Mouse (Mus musculus): Measurements from ENCODE around the gene Prss22. TPM values are rescaled to one million over a fixed set of nuclear protein-coding genes. Genes with fewer than 3 reads are reported as not detected.

Prss22 gene
- polyA plus RNA-seq, 1 experiment from 2014 or later: 0.28 TPM

- ATAC-seq (no peak), DNase-seq (ENCODE audit: low read depth, low spot score) (no peak)
- TF ChIP-seq CTCF (IDR thresholded peaks at IDR 0.05): no peak
- in situ Hi-C loops (cut with MboI; ENCODE audit: low pct_unique_long_range_greater_than_20kb): no loop called here
- ChIA-PET POLR2A (no interaction called here), CTCF (no interaction called here)
- no peaks in the 10 kb centered on the region for H3K27me3 ChIP-seq
These were observed 6.3 kb upstream of the Prss22 start for GRCm38 (mm10) chr17:24004071-24004665.

GRCm38 (mm10) chr17:24000404-24000803 lies 2.5 kb upstream of the Prss22 start:
- POLR2A ChIA-PET: no interaction called here
- in situ Hi-C loops (cut with MboI; ENCODE audit: low pct_unique_long_range_greater_than_20kb): no loop called here
- peak; percentile 49 for ATAC-seq

GRCm38 (mm10) chr17:23998383-23998782 lies 483 bp upstream of the Prss22 start:
- ChIA-PET CTCF (no interaction called here), POLR2A (no interaction called here)
- ATAC-seq (peak; percentile 38), DNase-seq (ENCODE audit: low read depth, low spot score) (no peak)
- TF ChIP-seq CTCF (IDR thresholded peaks at IDR 0.05): no peak
- in situ Hi-C loops (cut with MboI; ENCODE audit: low pct_unique_long_range_greater_than_20kb): no loop called here
- H3K27me3 ChIP-seq: no peaks in the 10 kb centered on the region

More at GRCm38 (mm10) chr17:24000404-24000803, 2.5 kb upstream of the Prss22 start:
- TF ChIP-seq CTCF (IDR thresholded peaks at IDR 0.05): no peak
- no peak for DNase-seq (ENCODE audit: low read depth, low spot score)
- H3K27me3 ChIP-seq: no peaks in the 10 kb centered on the region
- CTCF ChIA-PET: interaction anchor here (1.0 kb wide), 1 partner anchor 31 kb away, joined by 4 read pairs; no protein-coding TSS in a partner anchor

GRCm38 (mm10) chr17:23995421-23995820 lies 2.5 kb downstream of the Prss22 start:
- ChIA-PET CTCF (interaction anchor here (1.5 kb wide), 1 partner anchor 9 kb away, joined by 3 read pairs; no protein-coding TSS in a partner anchor), POLR2A (no interaction called here)
- in situ Hi-C loops (cut with MboI; ENCODE audit: low pct_unique_long_range_greater_than_20kb): no loop called here
- H3K27me3 ChIP-seq: no peaks in the 10 kb centered on the region
- DNase-seq (ENCODE audit: low read depth, low spot score) (no peak), ATAC-seq (no peak)
- no peak for TF ChIP-seq CTCF (IDR thresholded peaks at IDR 0.05)

- DNase-seq (ENCODE audit: low read depth, low spot score) (no peak), ATAC-seq (no peak)
- in situ Hi-C loops (cut with MboI; ENCODE audit: low pct_unique_long_range_greater_than_20kb): no loop called here
- no peaks in the 10 kb centered on the region for H3K27me3 ChIP-seq
- no peak for TF ChIP-seq CTCF (IDR thresholded peaks at IDR 0.05)
- POLR2A ChIA-PET: no interaction called here
- CTCF ChIA-PET: interaction anchor here (1.1 kb wide), 1 partner anchor 25 kb away, joined by 3 read pairs; no protein-coding TSS in a partner anchor
These were observed 3.2 kb downstream of the Prss22 start for GRCm38 (mm10) chr17:23994667-23995066.

GRCm38 (mm10) chr17:23993559-23994428 lies 4.1 kb downstream of the Prss22 start:
- POLR2A ChIA-PET: no interaction called here
- ATAC-seq: no peak
- no peak for DNase-seq (ENCODE audit: low read depth, low spot score)
- CTCF ChIA-PET: interaction anchor here (0.7 to 1.1 kb wide), 2 partner anchors 24 to 33 kb away, joined by 3 read pairs; no protein-coding TSS in a partner anchor
- TF ChIP-seq CTCF (IDR thresholded peaks at IDR 0.05): no peak
- in situ Hi-C loops (cut with MboI; ENCODE audit: low pct_unique_long_range_greater_than_20kb): no loop called here
- H3K27me3 ChIP-seq: no peaks in the 10 kb centered on the region

- ChIA-PET CTCF (interaction anchor here (0.7 kb wide), 1 partner anchor 13 kb away, joined by 3 read pairs; no protein-coding TSS in a partner anchor), POLR2A (no interaction called here)
- no peak for ATAC-seq
- DNase-seq (ENCODE audit: low read depth, low spot score): no peak
- in situ Hi-C loops (cut with MboI; ENCODE audit: low pct_unique_long_range_greater_than_20kb): no loop called here
- TF ChIP-seq CTCF (IDR thresholded peaks at IDR 0.05): no peak
- no peaks in the 10 kb centered on the region for H3K27me3 ChIP-seq
These were observed 4.9 kb downstream of the Prss22 start for GRCm38 (mm10) chr17:23992789-23993553.

- CTCF ChIA-PET: no interaction called here
- in situ Hi-C loops (cut with MboI; ENCODE audit: low pct_unique_long_range_greater_than_20kb): no loop called here
- ATAC-seq (no peak), DNase-seq (ENCODE audit: low read depth, low spot score) (no peak)
- H3K27me3 ChIP-seq: no peaks in the 10 kb centered on the region
- no peak for TF ChIP-seq CTCF (IDR thresholded peaks at IDR 0.05)
- POLR2A ChIA-PET: no interaction called here
These were observed 8.1 kb downstream of the Prss22 start for GRCm38 (mm10) chr17:23989802-23990201.

GRCm38 (mm10) chr17:23984989-23985388 lies 12.9 kb downstream of the Prss22 start:
- DNase-seq (ENCODE audit: low read depth, low spot score): no peak
- peak; percentile 49 for ATAC-seq
- TF ChIP-seq CTCF (IDR thresholded peaks at IDR 0.05): no peak
- ChIA-PET POLR2A (no interaction called here), CTCF (interaction anchor here (1.2 kb wide), 1 partner anchor 25 kb away, joined by 3 read pairs; no protein-coding TSS in a partner anchor)
- H3K27me3 ChIP-seq: no peaks in the 10 kb centered on the region
- in situ Hi-C loops (cut with MboI; ENCODE audit: low pct_unique_long_range_greater_than_20kb): no loop called here

GRCm38 (mm10) chr17:23982912-23983311 lies 15.0 kb downstream of the Prss22 start:
- POLR2A ChIA-PET: no interaction called here
- CTCF ChIA-PET: interaction anchor here (1.3 kb wide), 1 partner anchor 13 kb away, joined by 3 read pairs; no protein-coding TSS in a partner anchor
- TF ChIP-seq CTCF (IDR thresholded peaks at IDR 0.05): no peak
- ATAC-seq (no peak), DNase-seq (ENCODE audit: low read depth, low spot score) (no peak)
- no peaks in the 10 kb centered on the region for H3K27me3 ChIP-seq
- in situ Hi-C loops (cut with MboI; ENCODE audit: low pct_unique_long_range_greater_than_20kb): no loop called here

Data from Patski (cell line).